ENCODE assay signal across 1 mouse cellular context in the genomic region with DNA sequence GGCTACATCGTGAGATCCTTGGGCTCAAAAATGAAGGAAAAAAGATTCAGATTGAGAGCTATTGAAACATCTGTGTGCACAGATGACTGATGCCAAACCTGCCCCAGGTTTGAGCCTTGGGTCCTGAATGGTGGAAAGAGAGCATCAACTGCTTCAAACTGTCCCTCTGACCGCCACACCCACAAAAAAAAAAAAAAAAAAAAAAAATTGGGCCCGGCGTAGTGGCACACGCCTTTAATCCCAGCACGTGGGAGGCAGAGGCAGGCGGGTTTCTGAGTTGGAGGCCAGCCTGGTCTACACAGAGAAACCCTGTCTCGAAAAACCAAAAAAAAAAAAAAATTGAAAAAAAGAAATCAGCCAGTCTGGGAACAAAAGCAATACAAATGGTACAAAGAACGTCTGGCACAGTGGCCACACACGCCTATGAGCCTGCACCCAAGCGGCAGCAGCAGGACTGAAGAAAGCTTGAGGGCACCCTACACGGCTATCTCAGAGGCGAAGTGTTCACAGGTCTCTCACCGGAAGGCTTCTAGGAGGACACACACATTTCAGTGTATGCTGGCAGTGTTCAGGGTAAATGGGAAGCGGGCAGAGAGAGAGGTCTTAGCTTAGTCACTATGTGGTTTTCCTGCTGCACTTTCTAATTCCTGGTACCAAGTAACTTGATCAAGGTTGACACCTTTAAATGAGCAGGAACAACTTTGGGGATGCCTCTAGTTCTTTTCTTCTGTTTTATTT.
TF ChIP-seq lines count a peak whose summit lies in the region.

No protein-coding gene starts in this region.

TF ChIP-seq in MEL, 35 proteins besides CTCF, POLR2A, EP300 and RAD21:
- TF ChIP-seq HCFC1 (IDR thresholded peaks at IDR 0.05; ENCODE audit: low read depth, low read length) (no peak), ZNF384 (IDR thresholded peaks at IDR 0.05; ENCODE audit: low read depth, low read length) (0 out of 2 replicates have a peak, but pooled peaks have one; percentile 3), ZC3H11A (IDR thresholded peaks at IDR 0.05; ENCODE audit: low read depth, low read length) (no peak), KAT2A (conservative IDR thresholded peaks at IDR 0.05; ENCODE audit: low read depth, low read length) (no peak)
